Mouse (Mus musculus) liver, postnatal 0 days (tissue): ENCODE data around the gene Lrp2.

Experiments
- CTCF ChIP-seq: sonication (generic); IDR thresholded peaks from 2 replicates; pipeline ENCODE4 v1.5.1; 2016; ENCODE audit warnings: antibody characterized with exemption, low read depth
- EP300 ChIP-seq: IDR thresholded peaks from 2 replicates; pipeline ENCODE4 v1.6.1; 2016; ENCODE audit warnings: antibody characterized with exemption, low read depth, mild to moderate bottlenecking

GRCm38 (mm10) chr2:69629215-69629614 is 43.4 kb upstream of the Lrp2 start:
- TF ChIP-seq CTCF (no peak), EP300 (no peak)
